Mouse (Mus musculus): ENCODE data around the gene Tspear.

DNA sequence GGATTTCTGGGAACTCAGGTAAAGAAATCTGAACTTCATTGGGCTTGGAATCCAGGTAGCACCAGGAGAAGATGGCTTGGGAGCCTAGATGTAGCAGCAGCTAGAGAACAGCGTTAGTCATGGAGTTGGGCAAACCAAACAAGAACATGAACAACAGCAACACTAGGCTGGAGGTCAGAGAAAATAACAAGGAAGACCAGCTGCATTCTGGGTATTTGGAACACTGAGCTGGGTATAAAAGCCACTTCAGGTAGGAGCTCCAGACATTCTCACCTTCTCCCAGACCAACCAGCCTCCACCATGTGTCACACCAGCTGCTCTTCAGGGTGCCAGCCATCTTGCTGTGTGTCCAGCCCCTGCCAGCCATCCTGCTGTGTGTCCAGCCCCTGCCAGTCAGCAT is 20.0 kb downstream of the Tspear start, which contains the start of gene Gm10272:
- TF ChIP-seq CTCF (IDR thresholded peaks at IDR 0.05 in 2 of 3, conservative IDR thresholded peaks at IDR 0.05 in 1 of 3; ENCODE audit: control insufficient read depth in 1 of 3, insufficient read depth in 1 of 3, low read depth in 2 of 3, low read length in 3 of 3, poor library complexity in 1 of 3, severe bottlenecking in 1 of 3) (no peak), TAL1 (IDR thresholded peaks at IDR 0.05; ENCODE audit: low read length) (no peak), GATA1 (IDR thresholded peaks at IDR 0.05; ENCODE audit: low read depth, low read length) (no peak), EP300 (IDR thresholded peaks at IDR 0.05; ENCODE audit: low read depth in 1 of 2, low read length in 2 of 2) (no peak)
